Comparison of ENCODE assay signal across 8 mouse cellular contexts in the genomic region with DNA sequence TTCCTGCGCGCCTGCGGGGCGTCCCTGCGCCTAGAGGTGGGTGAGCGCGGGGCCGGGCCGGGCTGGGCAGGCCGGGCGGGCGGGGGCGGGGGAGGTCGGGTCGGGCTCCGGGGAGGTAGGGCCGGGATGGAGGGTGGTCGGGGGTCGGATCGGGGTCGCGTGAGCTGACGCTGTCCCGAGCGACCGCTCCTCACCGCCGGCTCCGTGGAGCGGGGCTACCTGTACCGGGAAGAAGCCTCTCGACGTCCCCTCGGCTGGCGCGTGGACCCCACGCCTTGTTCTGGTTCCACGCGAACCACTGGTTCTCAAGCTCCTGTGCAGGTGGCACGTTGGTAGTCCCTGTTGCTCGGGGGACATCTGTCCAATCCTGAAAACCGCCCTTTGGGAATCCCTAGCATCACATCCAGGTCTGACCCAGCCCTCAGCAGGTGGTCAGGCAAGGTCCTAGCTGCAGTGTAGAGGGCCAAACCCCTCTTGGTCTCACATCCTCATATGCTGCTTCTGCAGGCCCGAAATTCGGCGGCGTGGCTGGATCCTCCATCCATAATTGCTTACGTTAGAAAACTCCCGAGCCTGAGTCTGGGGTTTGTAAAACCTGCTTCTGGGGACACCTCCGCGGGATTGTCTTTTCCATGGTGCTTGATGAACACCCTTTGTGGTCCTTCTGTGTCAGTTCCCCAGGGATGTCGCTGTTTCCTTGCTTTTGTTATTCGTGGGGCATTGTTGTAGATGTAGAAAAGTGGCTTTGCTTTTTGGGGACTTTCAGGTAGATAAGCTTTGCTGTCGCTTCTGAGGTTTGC. TPM values are rescaled to one million over a fixed set of nuclear protein-coding genes. Genes with fewer than 3 reads are reported as not detected.
DNase-seq lines count a peak whose midpoint lies in the region; ATAC-seq and TF ChIP-seq lines count a peak whose summit lies in the region.

No protein-coding gene starts in this region.

- peak overlapping the region; percentile 83 for H3K4me3 ChIP-seq in spleen, adult 2 months (ENCODE audit: extremely low read depth, insufficient read depth, insufficient read length)
- H3K4me3 ChIP-seq in forebrain, embryonic 11.5 days (ENCODE audit: low read depth, low read length): peak overlapping the region; percentile 95
- peak overlapping the region; percentile 89 for H3K4me3 ChIP-seq in limb, embryonic 11.5 days (ENCODE audit: low read depth, low read length)
- H3K4me3 ChIP-seq in neural tube, embryonic 15.5 days (replicated peaks): peak overlapping the region; percentile 83

- TF ChIP-seq POLR2A in spleen, adult 2 months (IDR thresholded peaks at IDR 0.05; ENCODE audit: low read depth, low read length): no peak

- no peaks in the 10 kb centered on the region for H3K27me3 ChIP-seq in spleen, adult 2 months (ENCODE audit: control insufficient read depth, insufficient read depth, low read length)
- no peaks in the 10 kb centered on the region for H3K27me3 ChIP-seq in forebrain, embryonic 11.5 days (ENCODE audit: control insufficient read depth, insufficient read depth, low read length)
- H3K27me3 ChIP-seq in limb, embryonic 11.5 days (ENCODE audit: control insufficient read depth, insufficient read depth, low read length): no peaks in the 10 kb centered on the region
- no peaks in the 10 kb centered on the region for H3K27me3 ChIP-seq in neural tube, embryonic 15.5 days (replicated peaks)

- peaks cover 3% of the 10 kb centered on the region; the same call in 1 of the 2 replicates for H3K4me1 ChIP-seq in spleen, adult 2 months (ENCODE audit: control insufficient read depth, insufficient read depth, insufficient read length)
- H3K4me1 ChIP-seq in forebrain, embryonic 11.5 days (replicated peaks; ENCODE audit: control insufficient read depth, insufficient read depth, low read length): peaks cover 4% of the 10 kb centered on the region; the same call in 1 of the 2 replicates
- peaks cover 5% of the 10 kb centered on the region for H3K4me1 ChIP-seq in limb, embryonic 11.5 days (ENCODE audit: control insufficient read depth, insufficient read depth, low read length)
- H3K4me1 ChIP-seq in neural tube, embryonic 15.5 days: peaks cover 30% of the 10 kb centered on the region

- peak overlapping the region; percentile 94 for H3K4me2 ChIP-seq in forebrain, embryonic 11.5 days (ENCODE audit: low read depth, low read length, severe bottlenecking)
- H3K4me2 ChIP-seq in limb, embryonic 11.5 days (ENCODE audit: low read depth, severe bottlenecking): peak overlapping the region; percentile 91
- peak overlapping the region; percentile 93 for H3K4me2 ChIP-seq in neural tube, embryonic 15.5 days

- peak overlapping the region; percentile 56; the same call in 1 of the 2 replicates for H3K27ac ChIP-seq in spleen, adult 2 months (ENCODE audit: insufficient read depth, low read length)
- H3K27ac ChIP-seq in forebrain, embryonic 11.5 days (ENCODE audit: low read depth, low read length): peak overlapping the region; percentile 57; the same call in 1 of the 2 replicates
- H3K27ac ChIP-seq in limb, embryonic 11.5 days (replicated peaks; ENCODE audit: low read depth, low read length): peak overlapping the region; percentile 70; the same call in 1 of the 2 replicates
- peak overlapping the region; percentile 88 for H3K27ac ChIP-seq in neural tube, embryonic 15.5 days (replicated peaks)

- TF ChIP-seq CTCF in spleen, adult 2 months (IDR thresholded peaks at IDR 0.05; ENCODE audit: extremely low read depth, insufficient read depth, insufficient read length, insufficient replicate concordance): no peak

- peak overlapping the region; percentile 78 for H3K9ac ChIP-seq in forebrain, embryonic 11.5 days (ENCODE audit: low read length)
- H3K9ac ChIP-seq in limb, embryonic 11.5 days (ENCODE audit: low read length): peak overlapping the region; percentile 84
- H3K9ac ChIP-seq in neural tube, embryonic 15.5 days (replicated peaks): peak overlapping the region; percentile 81

- peak; percentile 65 for ATAC-seq in forebrain, embryonic 11.5 days (replicated peaks; ENCODE audit: low FRiP score)
- 0 out of 2 replicates have a peak, but pooled peaks have one; percentile 7 for ATAC-seq in limb, embryonic 11.5 days (ENCODE audit: insufficient number of reproducible peaks, low FRiP score, low TSS enrichment, low read depth)
- peak; percentile 25 for ATAC-seq in neural tube, embryonic 15.5 days (ENCODE audit: low FRiP score)

- WGBS in spleen, adult 2 months: 1% methylated on average over 37 of the region's 53 CpGs
- 2% methylated on average over 46 of the region's 53 CpGs for WGBS in forebrain, embryonic 11.5 days
- WGBS in limb, embryonic 11.5 days: 2% methylated on average over 51 of the region's 53 CpGs
- 1% methylated on average over 31 of the region's 53 CpGs for WGBS in neural tube, embryonic 15.5 days

- H3K9me3 ChIP-seq in forebrain, embryonic 11.5 days (ENCODE audit: control insufficient read depth, low read length): no peaks in the 10 kb centered on the region
- H3K9me3 ChIP-seq in limb, embryonic 11.5 days (ENCODE audit: control insufficient read depth, low read length): no peaks in the 10 kb centered on the region
- H3K9me3 ChIP-seq in neural tube, embryonic 15.5 days (replicated peaks): no peaks in the 10 kb centered on the region

- DNase-seq in adrenal gland, adult 2 months: peak; percentile 20
- no peak for DNase-seq in adrenal gland, postnatal 4 days (ENCODE audit: low spot score in 2 of 2)
- no peak for DNase-seq in spleen, adult 2 months (ENCODE audit: low read depth in 1 of 2, low spot score in 2 of 2)
- DNase-seq in spleen, adult 18-20 months: no peak
- no peak for DNase-seq in forebrain, embryonic 11.5 days (ENCODE audit: low spot score)
- no peak for DNase-seq in limb, embryonic 11.5 days (ENCODE audit: low spot score)
- no peak for DNase-seq in embryo, embryonic 11 days

- H3K36me3 ChIP-seq in spleen, adult 2 months (ENCODE audit: control insufficient read depth, insufficient read depth, low read length): no peaks in the 10 kb centered on the region
- no peaks in the 10 kb centered on the region for H3K36me3 ChIP-seq in forebrain, embryonic 11.5 days (ENCODE audit: control insufficient read depth, insufficient read depth, low read length)
- no peaks in the 10 kb centered on the region for H3K36me3 ChIP-seq in limb, embryonic 11.5 days (ENCODE audit: control insufficient read depth, insufficient read depth, low read length)
- H3K36me3 ChIP-seq in neural tube, embryonic 15.5 days: no peaks in the 10 kb centered on the region

RNA-seq across cellular contexts. Expression of a gene that starts 31.2 kb away (rescaled TPM):
- total RNA-seq in adrenal gland, adult 2 months (2021): 10 to 100 TPM; 39.3 to 41.8 TPM
- polyA plus RNA-seq in adrenal gland, adult 2 months (2012; rRNA removed): 22.2 and 29.9 TPM in 2 replicates
- 10 to 100 TPM; 72.8 to 74.1 TPM for total RNA-seq in adrenal gland, postnatal 4 days (2021)
- 20.3 and 21.9 TPM in 2 replicates for polyA plus RNA-seq in spleen, adult 2 months (2012; rRNA removed)
- 81.9 and 87.3 TPM in 2 replicates for polyA plus RNA-seq in forebrain, embryonic 11.5 days (2014; fragmentation: Nextera tagmentation; extraction: Ambion mirVana)
- 52.0 and 63.3 TPM in 2 replicates for polyA plus RNA-seq in limb, embryonic 11.5 days (2014; fragmentation: Nextera tagmentation; extraction: Ambion mirVana)
- 54.4 and 62.3 TPM in 2 replicates for polyA plus RNA-seq in neural tube, embryonic 15.5 days (2015; fragmentation: Nextera tagmentation; extraction: Ambion mirVana)

RNA-seq across cellular contexts. Expression of a gene that starts 57.8 kb away (rescaled TPM):
- not detected for total RNA-seq in adrenal gland, adult 2 months (2021)
- not detected in 2 replicates for polyA plus RNA-seq in adrenal gland, adult 2 months (2012; rRNA removed)
- total RNA-seq in adrenal gland, postnatal 4 days (2021): not detected
- polyA plus RNA-seq in spleen, adult 2 months (2012; rRNA removed): not detected in 2 replicates
- not detected in 2 replicates for polyA plus RNA-seq in forebrain, embryonic 11.5 days (2014; fragmentation: Nextera tagmentation; extraction: Ambion mirVana)
- not detected in 2 replicates for polyA plus RNA-seq in limb, embryonic 11.5 days (2014; fragmentation: Nextera tagmentation; extraction: Ambion mirVana)
- polyA plus RNA-seq in neural tube, embryonic 15.5 days (2015; fragmentation: Nextera tagmentation; extraction: Ambion mirVana): not detected in 2 replicates

Comparison
In these comparisons a context has a peak if more than half of its experiments do, and no peak if none do; other contexts are left out.
1. ATAC-seq: peak in every context shown above with its lines; median percentile 65 in forebrain, embryonic 11.5 days; 25 in neural tube, embryonic 15.5 days; 7 in limb, embryonic 11.5 days.